Mouse (Mus musculus) neural tube, embryonic 11.5 days (tissue): ENCODE results near the gene Grid1. TPM values are rescaled to one million over a fixed set of nuclear protein-coding genes. Genes with fewer than 3 reads are reported as not detected.

ENCODE experiments used
- ATAC-seq: fragments of 200-750 bp; cut with Nextera tagmentation; 2 replicates; pipeline ENCODE4 v1.8.0; 2017; ENCODE audit warnings: moderate number of reproducible peaks, mild to moderate bottlenecking, moderate TSS enrichment, moderate library complexity; ENCODE audit not compliant: insufficient read depth, low FRiP score, low TSS enrichment
- DNase-seq: peaks from one replicate; pipeline ENCODE4 v3.0.0-alpha.2; 2015; ENCODE audit warnings: low spot score
- H3K27ac ChIP-seq: fragments of 300-500 bp; sonication (generic); 2 replicates; pipeline ENCODE4 v1.5.1; 2014; ENCODE audit warnings: low read depth, mild to moderate bottlenecking, low read length
- H3K27me3 ChIP-seq: fragments of 300-500 bp; sonication (generic); 2 replicates; pipeline ENCODE4 v1.6.1; 2014; ENCODE audit warnings: mild to moderate bottlenecking, low read length, mixed read lengths; ENCODE audit not compliant: control insufficient read depth, insufficient read depth
- H3K36me3 ChIP-seq: fragments of 300-500 bp; sonication (generic); 2 replicates; pipeline ENCODE4 v1.6.1; 2014; ENCODE audit warnings: mild to moderate bottlenecking, low read length, moderate library complexity, mixed read lengths; ENCODE audit not compliant: control insufficient read depth, insufficient read depth
- H3K4me1 ChIP-seq: fragments of 300-500 bp; sonication (generic); 2 replicates; pipeline ENCODE4 v1.6.1; 2014; ENCODE audit warnings: low read length, mixed read lengths; ENCODE audit not compliant: control insufficient read depth, insufficient read depth
- H3K4me2 ChIP-seq: fragments of 300-500 bp; sonication (generic); 2 replicates; pipeline ENCODE4 v1.6.1; 2014; ENCODE audit warnings: low read depth, mild to moderate bottlenecking, moderate library complexity
- H3K4me3 ChIP-seq: fragments of 300-500 bp; sonication (generic); 2 replicates; pipeline ENCODE4 v1.5.1; 2014; ENCODE audit warnings: low read depth, low read length
- H3K9ac ChIP-seq: fragments of 300-500 bp; sonication (generic); 2 replicates; pipeline ENCODE4 v1.6.1; 2014; ENCODE audit warnings: mild to moderate bottlenecking, low read length
- H3K9me3 ChIP-seq: fragments of 300-500 bp; sonication (generic); 2 replicates; pipeline ENCODE4 v1.6.1; 2016; ENCODE audit warnings: low read length; ENCODE audit not compliant: control insufficient read depth
- WGBS: fragments of 180-500 bp; shearing (Covaris S2); extraction: QIAGEN DNeasy Blood & Tissue Kit; methylation state at CpG from one replicate; pipeline ENCODE4 v1.1.7; 2014; 5-methylcytosine and 5-hydroxymethylcytosine counted together
- polyA plus RNA-seq: library from polyadenylated mRNA; unstranded; fragments of >200 nt; fragmentation: Nextera tagmentation; extraction: Ambion mirVana; gene quantifications from 2 replicates; pipeline ENCODE4 v1.2.1, GENCODE M21; 2014

Gene Grid1
- polyA plus RNA-seq, 1 experiment from 2014 or later, result 1.7 TPM

DNA sequence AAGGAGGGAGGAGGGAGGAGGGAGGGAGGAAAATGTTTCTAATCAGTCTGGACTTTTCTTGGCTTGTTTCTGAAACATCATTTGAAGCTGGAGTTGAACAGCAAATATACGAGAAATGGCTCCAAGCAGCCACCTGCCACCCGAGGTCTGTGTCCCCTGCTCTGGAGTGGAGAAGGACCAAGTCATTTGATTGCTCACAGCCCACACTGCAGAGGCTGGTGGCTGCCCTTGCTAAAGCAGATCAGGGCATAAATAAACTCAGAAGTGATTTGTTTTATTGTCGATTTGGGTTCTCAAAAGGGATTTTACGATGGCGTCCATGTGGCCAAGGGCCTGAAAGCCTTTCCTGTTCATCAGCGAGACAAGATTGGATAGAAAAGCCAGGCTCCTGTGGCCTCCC lies 423.0 kb downstream of the Grid1 start:
- no peak for ATAC-seq
- WGBS, result 68% methylated on average over 6 of the region's 6 CpGs

DNA sequence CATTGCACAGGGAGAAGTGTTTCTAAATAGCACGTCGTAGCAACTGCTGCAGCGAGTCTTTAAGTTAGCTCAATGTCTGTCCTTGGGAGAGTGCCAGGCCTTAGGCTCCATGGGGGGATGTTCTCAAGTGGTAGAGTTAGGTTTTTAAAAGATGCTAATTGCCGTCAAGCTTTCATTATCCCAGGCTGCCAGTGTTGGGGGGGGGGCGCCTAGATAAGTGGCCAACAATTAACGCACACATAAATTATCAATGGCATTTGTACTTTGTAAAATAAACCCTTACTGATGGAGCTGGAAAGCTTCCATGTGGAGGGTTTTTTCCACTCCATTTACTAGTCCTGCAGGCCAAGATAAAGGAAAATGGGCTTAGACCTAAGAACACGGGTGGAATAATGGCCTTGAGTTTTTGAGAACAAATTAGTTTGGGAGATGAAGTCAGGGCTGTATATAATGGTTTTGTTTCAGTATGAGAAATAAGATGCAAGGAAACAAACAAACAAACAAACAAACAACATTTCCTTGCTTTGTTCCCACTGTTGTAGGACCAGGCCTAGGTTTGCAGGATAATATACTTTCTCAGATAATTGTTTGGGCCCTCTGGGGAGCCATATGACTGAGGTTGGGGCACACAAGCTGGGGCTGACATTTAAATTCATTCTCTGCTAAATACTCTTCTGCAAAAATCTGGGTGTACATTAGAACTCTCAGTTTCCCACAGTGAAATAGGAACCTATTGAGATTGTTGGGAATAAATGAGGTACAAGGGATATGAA lies 425.1 kb downstream of the Grid1 start:
- Histone ChIP-seq H3K27ac (no peak overlapping the region), H3K4me1 (no peaks in the 10 kb centered on the region), H3K9ac (no peak overlapping the region), H3K4me2 (no peak overlapping the region), H3K4me3 (no peak overlapping the region), H3K27me3 (no peaks in the 10 kb centered on the region), H3K36me3 (no peaks in the 10 kb centered on the region), H3K9me3 (no peaks in the 10 kb centered on the region)
- peak; percentile 65; the same call in 1 of the 2 replicates for ATAC-seq
- WGBS, result 77% methylated on average over 7 of the region's 7 CpGs
- no peak for DNase-seq

More for the DNA sequence above, 423.0 kb downstream of the Grid1 start:
- H3K9me3 ChIP-seq, result no peaks in the 10 kb centered on the region
- H3K36me3 ChIP-seq, result no peaks in the 10 kb centered on the region
- DNase-seq, result no peak
- H3K4me1 ChIP-seq, result no peaks in the 10 kb centered on the region
- no peak overlapping the region for H3K4me3 ChIP-seq
- no peak overlapping the region for H3K4me2 ChIP-seq
- H3K9ac ChIP-seq, result no peak overlapping the region
- no peaks in the 10 kb centered on the region for H3K27me3 ChIP-seq
- no peak overlapping the region for H3K27ac ChIP-seq

- H3K36me3 ChIP-seq, result no peaks in the 10 kb centered on the region
- no peaks in the 10 kb centered on the region for H3K9me3 ChIP-seq
- no peak overlapping the region for H3K4me2 ChIP-seq
- no peaks in the 10 kb centered on the region for H3K27me3 ChIP-seq
- no peaks in the 10 kb centered on the region for H3K4me1 ChIP-seq
- no peak overlapping the region for H3K9ac ChIP-seq
- H3K4me3 ChIP-seq, result no peak overlapping the region
- 88% methylated on average over 4 of the region's 4 CpGs for WGBS
- DNase-seq (no peak), ATAC-seq (no peak)
- H3K27ac ChIP-seq, result no peak overlapping the region
These were observed 430.5 kb downstream of the Grid1 start for GRCm38 (mm10) chr14:35250412-35250811.

DNA sequence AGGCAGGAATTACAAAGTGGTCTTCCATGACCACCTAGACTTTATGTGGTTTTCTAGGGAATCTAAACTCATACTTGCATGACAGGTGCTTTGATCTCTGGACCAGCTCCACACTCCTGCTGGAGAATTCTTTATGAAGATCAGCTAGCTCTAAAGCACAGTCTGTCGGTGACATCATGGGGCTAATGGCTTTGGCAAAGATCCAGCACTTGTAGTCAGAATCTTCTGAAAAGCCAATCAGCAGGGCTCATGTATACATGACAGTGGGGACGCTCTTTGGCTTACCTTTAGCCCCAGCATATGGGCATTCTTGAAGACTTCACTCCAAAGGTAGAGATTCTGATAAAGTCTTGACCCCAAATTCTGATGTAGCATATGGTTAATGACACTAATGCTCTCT lies 434.6 kb downstream of the Grid1 start:
- Histone ChIP-seq H3K9ac (no peak overlapping the region), H3K27ac (no peak overlapping the region), H3K36me3 (no peaks in the 10 kb centered on the region), H3K9me3 (no peaks in the 10 kb centered on the region), H3K4me3 (no peak overlapping the region), H3K27me3 (no peaks in the 10 kb centered on the region), H3K4me2 (no peak overlapping the region), H3K4me1 (no peaks in the 10 kb centered on the region)
- 71% methylated on average over 2 of the region's 2 CpGs for WGBS
- DNase-seq, result no peak
- ATAC-seq, result no peak

- Histone ChIP-seq H3K4me2 (no peak overlapping the region), H3K27ac (no peak overlapping the region), H3K27me3 (no peaks in the 10 kb centered on the region), H3K4me3 (no peak overlapping the region), H3K36me3 (no peaks in the 10 kb centered on the region), H3K9me3 (no peaks in the 10 kb centered on the region), H3K9ac (no peak overlapping the region), H3K4me1 (no peaks in the 10 kb centered on the region)
- DNase-seq, result no peak
- 84% methylated on average over 4 of the region's 4 CpGs for WGBS
- ATAC-seq, result no peak
These were observed 450.4 kb downstream of the Grid1 start for GRCm38 (mm10) chr14:35270260-35270659.

- WGBS, result 90% methylated on average over 7 of the region's 7 CpGs
These were observed 489.3 kb downstream of the Grid1 start for GRCm38 (mm10) chr14:35309201-35309600.

DNA sequence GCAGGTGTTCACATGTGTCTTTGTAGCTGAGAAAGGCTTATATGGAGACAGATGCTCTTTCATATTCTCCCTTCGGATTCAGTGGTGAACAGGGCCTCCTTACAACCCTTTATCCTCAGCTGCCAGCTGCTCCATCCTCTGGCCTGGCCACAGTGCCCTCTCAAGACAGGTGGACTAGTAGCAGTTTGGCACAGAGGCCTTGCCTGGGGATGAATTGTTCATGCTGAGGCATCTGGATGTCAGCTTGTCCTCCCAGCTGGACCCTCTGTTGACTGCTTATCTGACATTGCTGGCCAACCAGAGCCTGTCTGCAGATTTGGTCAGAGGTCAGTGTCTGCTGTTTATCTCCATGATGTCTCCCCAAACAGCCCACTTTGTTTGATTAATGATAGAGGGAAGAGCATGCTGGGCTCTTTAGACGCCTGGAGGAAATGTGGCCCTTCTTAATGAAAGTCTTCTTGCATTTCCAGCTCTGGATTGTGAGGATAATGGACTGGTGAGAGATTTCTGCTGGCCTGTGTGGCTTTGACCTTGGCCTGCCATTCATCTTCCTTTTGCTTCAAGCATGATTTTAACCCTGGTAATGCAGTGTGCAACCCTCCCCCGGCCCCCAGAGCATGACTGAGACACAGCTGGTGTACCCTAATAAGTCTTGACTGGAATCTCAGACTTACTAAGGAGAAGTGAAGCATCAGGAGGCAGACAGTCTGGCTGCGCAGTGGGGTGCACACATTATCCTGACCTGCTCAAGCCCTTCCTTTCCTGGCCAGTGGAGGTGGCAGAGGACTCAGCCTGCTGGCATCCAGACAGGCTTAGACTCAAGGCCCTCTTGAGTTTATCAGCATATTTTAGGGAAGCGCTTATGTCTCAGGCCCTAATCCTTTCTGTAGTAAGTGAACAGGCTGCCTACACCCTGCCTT lies 493.7 kb downstream of the Grid1 start:
- no peak overlapping the region for H3K4me2 ChIP-seq
- H3K4me1 ChIP-seq, result no peaks in the 10 kb centered on the region
- H3K9me3 ChIP-seq, result no peaks in the 10 kb centered on the region
- no peak overlapping the region for H3K27ac ChIP-seq
- no peaks in the 10 kb centered on the region for H3K36me3 ChIP-seq
- H3K27me3 ChIP-seq, result no peaks in the 10 kb centered on the region
- no peak overlapping the region for H3K9ac ChIP-seq
- WGBS, result 51% methylated on average over 5 of the region's 5 CpGs
- no peak; the same call in 1 of the 2 replicates for ATAC-seq
- no peak overlapping the region for H3K4me3 ChIP-seq
- DNase-seq, result peak; percentile 19

More at GRCm38 (mm10) chr14:35309201-35309600, 489.3 kb downstream of the Grid1 start:
- Histone ChIP-seq H3K27me3 (no peaks in the 10 kb centered on the region), H3K4me3 (no peak overlapping the region), H3K4me2 (no peak overlapping the region), H3K36me3 (no peaks in the 10 kb centered on the region), H3K9me3 (no peaks in the 10 kb centered on the region), H3K4me1 (no peaks in the 10 kb centered on the region), H3K27ac (no peak overlapping the region), H3K9ac (no peak overlapping the region)
- DNase-seq, result no peak
- no peak for ATAC-seq

GRCm38 (mm10) chr14:35326306-35326705 lies 506.4 kb downstream of the Grid1 start:
- H3K36me3 ChIP-seq, result no peaks in the 10 kb centered on the region
- H3K27ac ChIP-seq, result no peak overlapping the region
- H3K9ac ChIP-seq, result no peak overlapping the region
- no peaks in the 10 kb centered on the region for H3K9me3 ChIP-seq
- H3K27me3 ChIP-seq, result no peaks in the 10 kb centered on the region
- ATAC-seq (no peak), DNase-seq (peak; percentile 14)
- 62% methylated on average over 1 of the region's 1 CpGs for WGBS
- H3K4me1 ChIP-seq, result no peaks in the 10 kb centered on the region
- H3K4me3 ChIP-seq, result no peak overlapping the region
- H3K4me2 ChIP-seq, result no peak overlapping the region
